Mouse (Mus musculus) myocyte (in vitro differentiated cells): ENCODE measurements around the gene Zbp1.

Experiments used
- E2F4 ChIP-seq: IDR thresholded peaks from one replicate; pipeline ENCODE4 v1.6.1; 2011; ENCODE audit warnings: mild to moderate bottlenecking, control low read depth, moderate library complexity; ENCODE audit not compliant: insufficient read depth
- MAX ChIP-seq: IDR thresholded peaks from one replicate; pipeline ENCODE4 v1.6.1; 2011; ENCODE audit warnings: low read depth, mild to moderate bottlenecking, control low read depth
- MYOD1 ChIP-seq, 3 experiments: IDR thresholded peaks; one replicate each; pipeline ENCODE4 v1.6.1; 2011; ENCODE audit warnings: control low read depth in 2 of 3, low read depth in 2 of 3, mild to moderate bottlenecking in 2 of 3, moderate library complexity in 1 of 3; ENCODE audit not compliant: insufficient read length in 2 of 3, control insufficient read depth in 1 of 3
- MYOG ChIP-seq, 3 experiments: IDR thresholded peaks; one replicate each; pipeline ENCODE4 v1.6.1; 2011; ENCODE audit warnings: control low read depth in 2 of 3, low read depth in 2 of 3, mild to moderate bottlenecking in 2 of 3; ENCODE audit not compliant: insufficient read length in 2 of 3, control insufficient read depth in 1 of 3, insufficient read depth in 1 of 3
- POLR2A ChIP-seq: IDR thresholded peaks from one replicate; pipeline ENCODE4 v1.6.1; 2011; ENCODE audit warnings: low read depth, mild to moderate bottlenecking, control low read depth, moderate library complexity; ENCODE audit not compliant: insufficient read length
- POLR2AphosphoS2 ChIP-seq: IDR thresholded peaks from one replicate; pipeline ENCODE4 v1.6.1; 2011; ENCODE audit warnings: low read depth, control low read depth; ENCODE audit not compliant: insufficient read length
- USF1 ChIP-seq: IDR thresholded peaks from one replicate; pipeline ENCODE4 v1.6.1; 2011; ENCODE audit warnings: low read depth, mild to moderate bottlenecking, control low read depth, moderate library complexity

DNA sequence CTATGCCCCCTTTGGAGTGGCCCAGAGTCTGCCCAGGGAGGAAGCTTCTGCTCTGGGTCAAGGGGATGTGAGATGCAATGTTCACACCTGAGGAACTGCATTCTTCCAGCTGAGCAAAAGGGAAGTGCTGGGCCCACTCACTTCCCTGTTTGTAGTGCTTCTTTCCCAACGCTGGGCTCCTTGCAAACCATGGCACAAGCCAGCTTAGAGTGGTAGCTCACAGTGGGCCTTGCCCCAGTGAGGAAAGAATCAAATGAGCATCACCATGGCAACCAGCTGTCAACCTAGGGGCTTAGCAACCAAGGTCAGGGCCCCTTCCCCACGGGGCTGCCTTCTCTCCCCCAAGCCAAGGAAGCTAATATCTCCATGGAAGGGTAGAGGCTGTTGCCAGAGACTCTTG is 45.7 kb downstream of the Zbp1 start:
- TF ChIP-seq POLR2AphosphoS2 = no peak
- no peak for TF ChIP-seq POLR2A
- no peak for TF ChIP-seq MAX
- no peak for TF ChIP-seq MYOG (IDR thresholded peaks at IDR 0.05; ENCODE audit: control insufficient read depth in 1 of 3, insufficient read depth in 1 of 3, insufficient read length in 2 of 3, low read depth in 2 of 3)
- no peak for TF ChIP-seq USF1
- TF ChIP-seq MYOD1 (IDR thresholded peaks at IDR 0.05; ENCODE audit: control insufficient read depth in 1 of 3, insufficient read length in 2 of 3, low read depth in 2 of 3) = no peak
- TF ChIP-seq E2F4 = no peak
